Mouse (Mus musculus): Measurements from ENCODE around the gene Abraxas2. TPM values are rescaled to one million over a fixed set of nuclear protein-coding genes. Genes with fewer than 3 reads are reported as not detected.

The Abraxas2 gene
- total and polyA plus RNA-seq, 3 experiments = 30.1 to 31.1 TPM; not detected in 1

DNA sequence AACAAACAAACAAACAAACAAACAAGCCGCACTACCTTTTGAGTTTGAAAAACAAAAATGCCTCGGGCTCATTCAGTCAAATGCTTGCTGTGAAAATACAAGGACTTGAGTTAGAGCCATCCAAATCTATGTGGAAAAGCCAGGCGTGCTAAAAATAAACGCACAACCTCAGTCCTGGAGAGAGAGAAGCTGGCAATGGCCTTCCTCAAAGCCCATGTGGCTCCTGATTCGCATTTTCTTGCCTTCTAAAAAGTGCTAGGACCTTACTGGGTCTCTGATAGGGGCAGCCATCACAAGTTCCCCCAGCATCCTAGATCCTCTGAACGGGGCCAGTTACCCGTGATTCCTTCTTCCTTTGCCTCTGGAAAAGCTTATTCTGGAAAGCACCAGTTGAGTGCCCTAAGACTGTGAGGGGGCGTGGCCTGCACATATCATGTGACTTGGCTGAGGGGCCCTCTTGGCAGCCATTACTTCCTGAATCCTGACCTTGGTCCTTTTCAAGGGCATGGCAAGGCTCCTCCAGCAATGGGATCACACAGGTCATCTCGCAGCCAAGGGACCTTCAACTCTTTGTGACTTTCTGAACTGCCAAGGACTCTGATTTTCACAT lies 37.3 kb downstream of the Abraxas2 start:
- no peak for TF ChIP-seq RAD21 (IDR thresholded peaks at IDR 0.05; ENCODE audit: low read depth, low read length)
- no peak for TF ChIP-seq TAL1 (IDR thresholded peaks at IDR 0.05; ENCODE audit: low read length)
- TF ChIP-seq TBP (IDR thresholded peaks at IDR 0.05; ENCODE audit: low read depth, low read length) = no peak
- TF ChIP-seq USF2 (IDR thresholded peaks at IDR 0.05; ENCODE audit: borderline replicate concordance in 1 of 2, insufficient read depth in 1 of 2, low read depth in 1 of 2, low read length in 2 of 2) = 0 out of 4 replicates have a peak, but pooled peaks of 1 of the 2 experiments have one; percentile 27
- no peak for TF ChIP-seq TCF12 (IDR thresholded peaks at IDR 0.05; ENCODE audit: low read depth, low read length)
- TF ChIP-seq GATA1 (IDR thresholded peaks at IDR 0.05; ENCODE audit: low read depth, low read length) = no peak
- no peak for TF ChIP-seq SIN3A (IDR thresholded peaks at IDR 0.05; ENCODE audit: low read length)
- TF ChIP-seq USF1 (IDR thresholded peaks at IDR 0.05; ENCODE audit: low read depth, low read length) = peak; percentile 80
- TF ChIP-seq BHLHE40 (IDR thresholded peaks at IDR 0.05; ENCODE audit: borderline replicate concordance, low read depth, low read length) = no peak
- Histone ChIP-seq H3K4me3 (ENCODE audit: control insufficient read depth in 1 of 2, insufficient read depth in 1 of 2, low read depth in 2 of 2, low read length in 2 of 2) (no peak overlapping the region), H3K79me2 (ENCODE audit: control insufficient read depth, insufficient read depth, low read length, poor library complexity) (no peaks in the 10 kb centered on the region), H3K36me3 (ENCODE audit: control insufficient read depth in 1 of 2, insufficient read depth in 2 of 2, low read length in 2 of 2) (no peaks in the 10 kb centered on the region; a peak in 1 of 4 replicates), H3K9ac (ENCODE audit: control insufficient read depth, low read depth, low read length, poor library complexity, severe bottlenecking) (no peak overlapping the region), H3K27me3 (ENCODE audit: control insufficient read depth in 1 of 2, insufficient read depth in 2 of 2, low read length in 2 of 2) (no peaks in the 10 kb centered on the region), H3K27ac (ENCODE audit: control insufficient read depth, low read depth, low read length) (no peak overlapping the region), H3K9me3 (replicated peaks; ENCODE audit: insufficient read depth, low read length) (no peaks in the 10 kb centered on the region), H3K4me1 (ENCODE audit: control insufficient read depth in 1 of 2, insufficient read depth in 2 of 2, low read length in 2 of 2) (peaks cover 4 to 14% of the 10 kb centered on the region in 2 experiments)
- no peak for DNase-seq (ENCODE audit: low read depth, low spot score)

GRCm38 (mm10) chr7:132897258-132897657 lies 38.2 kb downstream of the Abraxas2 start:
- H3K4me3 ChIP-seq (ENCODE audit: control insufficient read depth in 1 of 2, insufficient read depth in 1 of 2, low read depth in 2 of 2, low read length in 2 of 2) = no peak overlapping the region
- H3K36me3 ChIP-seq (ENCODE audit: control insufficient read depth in 1 of 2, insufficient read depth in 2 of 2, low read length in 2 of 2) = no peaks in the 10 kb centered on the region; a peak in 1 of 4 replicates
- H3K9ac ChIP-seq (ENCODE audit: control insufficient read depth, low read depth, low read length, poor library complexity, severe bottlenecking) = no peak overlapping the region
- peak; percentile 90 for DNase-seq (ENCODE audit: low read depth, low spot score)
- H3K9me3 ChIP-seq (replicated peaks; ENCODE audit: insufficient read depth, low read length) = no peaks in the 10 kb centered on the region
- H3K27ac ChIP-seq (ENCODE audit: control insufficient read depth, low read depth, low read length) = peak overlapping the region; percentile 50
- peaks cover 4 to 11% of the 10 kb centered on the region in 2 experiments for H3K4me1 ChIP-seq (ENCODE audit: control insufficient read depth in 1 of 2, insufficient read depth in 2 of 2, low read length in 2 of 2)
- H3K27me3 ChIP-seq (ENCODE audit: control insufficient read depth in 1 of 2, insufficient read depth in 2 of 2, low read length in 2 of 2) = no peaks in the 10 kb centered on the region
- no peaks in the 10 kb centered on the region for H3K79me2 ChIP-seq (ENCODE audit: control insufficient read depth, insufficient read depth, low read length, poor library complexity)
- peak; percentile 40; the same call in 1 of the 2 replicates for TF ChIP-seq GATA1 (IDR thresholded peaks at IDR 0.05; ENCODE audit: low read depth, low read length)
- peak; percentile 13; the same call in 1 of the 2 replicates for TF ChIP-seq SIN3A (IDR thresholded peaks at IDR 0.05; ENCODE audit: low read length)
- TF ChIP-seq ZMIZ1 (IDR thresholded peaks at IDR 0.05; ENCODE audit: low read depth, low read length) = no peak
- TF ChIP-seq MYC (IDR thresholded peaks at IDR 0.05; ENCODE audit: low read depth, low read length) = no peak
- peak; percentile 65 to 84 (median 74) for TF ChIP-seq CTCF (IDR thresholded peaks at IDR 0.05 in 2 of 3, conservative IDR thresholded peaks at IDR 0.05 in 1 of 3; ENCODE audit: control insufficient read depth in 1 of 3, insufficient read depth in 1 of 3, low read depth in 2 of 3, low read length in 3 of 3, poor library complexity in 1 of 3, severe bottlenecking in 1 of 3)
- TF ChIP-seq TBP (IDR thresholded peaks at IDR 0.05; ENCODE audit: low read depth, low read length) = peak; percentile 28; the same call in 1 of the 2 replicates
- peak; percentile 84 for TF ChIP-seq SMC3 (IDR thresholded peaks at IDR 0.05; ENCODE audit: low read depth, low read length)
- TF ChIP-seq RAD21 (IDR thresholded peaks at IDR 0.05; ENCODE audit: low read depth, low read length) = peak; percentile 81
- TF ChIP-seq UBTF (IDR thresholded peaks at IDR 0.05; ENCODE audit: borderline replicate concordance, insufficient read depth, low read depth, low read length) = no peak
- peak; percentile 33 to 74; a peak in 3 of 4 replicates for TF ChIP-seq EP300 (IDR thresholded peaks at IDR 0.05; ENCODE audit: low read depth in 1 of 2, low read length in 2 of 2)
- TF ChIP-seq MYB (IDR thresholded peaks at IDR 0.05; ENCODE audit: low read depth, low read length) = peak; percentile 85
- TF ChIP-seq ZC3H11A (IDR thresholded peaks at IDR 0.05; ENCODE audit: low read depth, low read length) = peak; percentile 73
